Mouse (Mus musculus) ES-Bruce4 (cell line): ENCODE results near the gene Neo1. TPM values are rescaled to one million over a fixed set of nuclear protein-coding genes. Genes with fewer than 3 reads are reported as not detected.
A peak's percentile ranks its signal among the peaks of the same experiment; 100 is the strongest.
"Not testable (repeated sequence)": the region's sequence is repeated elsewhere in the genome, so short reads cannot be mapped to it uniquely, and the experiment has no call there.

Source experiments
- H3K27ac ChIP-seq: 2 replicates; pipeline ENCODE4 v1.5.1; 2012; ENCODE audit warnings: low read length, inconsistent platforms; ENCODE audit not compliant: insufficient read depth
- H3K27me3 ChIP-seq: 2 replicates; pipeline ENCODE4 v1.6.1; 2012; ENCODE audit warnings: mild to moderate bottlenecking, low read length, inconsistent platforms; ENCODE audit not compliant: control insufficient read depth, poor library complexity, insufficient read depth, severe bottlenecking
- H3K36me3 ChIP-seq: 2 replicates; pipeline ENCODE4 v1.6.1; 2012; ENCODE audit warnings: inconsistent platforms, mild to moderate bottlenecking, low read length, moderate library complexity; ENCODE audit not compliant: control insufficient read depth, poor library complexity, insufficient read depth, severe bottlenecking
- H3K4me1 ChIP-seq: one replicate; pipeline ENCODE4 v1.8.1; 2011; ENCODE audit warnings: low read length; ENCODE audit not compliant: control insufficient read depth, insufficient read depth
- H3K4me3 ChIP-seq: 2 replicates; pipeline ENCODE4 v1.5.1; 2011; ENCODE audit warnings: low read depth, mild to moderate bottlenecking, low read length
- H3K9ac ChIP-seq: 2 replicates; pipeline ENCODE4 v1.6.1; 2012; ENCODE audit warnings: low read depth, mild to moderate bottlenecking, inconsistent platforms; ENCODE audit not compliant: poor library complexity, severe bottlenecking
- H3K9me3 ChIP-seq: replicated peaks from 2 replicates; pipeline ENCODE4 v1.6.1; 2012; ENCODE audit warnings: mild to moderate bottlenecking, low read length, inconsistent platforms; ENCODE audit not compliant: control insufficient read depth, poor library complexity, insufficient read depth, severe bottlenecking
- CTCF ChIP-seq: IDR thresholded peaks from one replicate; pipeline ENCODE4 v1.8.1; 2011; ENCODE audit warnings: low read depth, low read length
- EP300 ChIP-seq: IDR thresholded peaks from 2 replicates; pipeline ENCODE4 v1.6.1; 2011; ENCODE audit warnings: low read depth, low read length; ENCODE audit not compliant: insufficient read depth
- POLR2A ChIP-seq: IDR thresholded peaks from one replicate; pipeline ENCODE4 v1.8.1; 2011; ENCODE audit warnings: low read length; ENCODE audit not compliant: insufficient read depth
- polyA plus RNA-seq: library from polyadenylated mRNA; stranded (reverse); fragments of >200 nt; gene quantifications from 2 replicates; pipeline ENCODE4 v1.2.4, GENCODE M21; 2011; ENCODE audit warnings: low read depth; ENCODE audit not compliant: missing spikeins, insufficient read depth, insufficient read length

Neo1 gene
- polyA plus RNA-seq, 1 experiment, result 28.1 TPM

DNA sequence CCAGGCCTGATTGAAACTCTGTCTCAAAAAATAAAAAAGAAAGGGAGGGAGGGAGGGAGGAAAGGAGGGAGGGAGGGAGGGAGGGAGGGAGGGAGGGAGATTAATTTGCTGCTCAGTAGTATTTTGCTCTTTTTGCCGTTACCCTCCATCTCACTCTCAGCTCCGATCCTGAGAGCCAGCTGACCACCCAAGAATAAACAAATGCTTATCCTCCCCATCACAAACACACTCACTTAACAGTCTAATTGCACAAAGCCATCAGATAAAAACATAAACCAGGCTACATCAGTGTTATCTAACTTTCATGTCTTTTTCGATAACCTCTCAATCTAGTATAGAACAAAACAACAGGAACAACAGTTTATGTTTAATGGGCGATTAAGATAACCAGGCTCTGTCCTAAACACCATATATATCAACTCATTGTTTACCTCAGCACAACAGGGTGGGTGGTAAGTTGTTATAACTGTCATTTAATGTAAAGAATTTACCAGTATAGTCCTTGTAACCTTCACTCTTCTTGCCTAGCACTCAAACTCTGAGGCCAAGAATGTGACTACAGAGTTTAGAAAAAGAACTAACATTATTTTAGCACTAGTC, 11.9 kb downstream of the Neo1 start:
- no peak overlapping the region for H3K9ac ChIP-seq
- no peaks in the 10 kb centered on the region for H3K4me1 ChIP-seq
- no peaks in the 10 kb centered on the region for H3K36me3 ChIP-seq
- H3K4me3 ChIP-seq, result no peak overlapping the region
- H3K27me3 ChIP-seq, result no peaks in the 10 kb centered on the region
- no peaks in the 10 kb centered on the region for H3K9me3 ChIP-seq
- H3K27ac ChIP-seq, result no peak overlapping the region
- no peak for TF ChIP-seq EP300
- no peak for TF ChIP-seq POLR2A
- no peak for TF ChIP-seq CTCF

DNA sequence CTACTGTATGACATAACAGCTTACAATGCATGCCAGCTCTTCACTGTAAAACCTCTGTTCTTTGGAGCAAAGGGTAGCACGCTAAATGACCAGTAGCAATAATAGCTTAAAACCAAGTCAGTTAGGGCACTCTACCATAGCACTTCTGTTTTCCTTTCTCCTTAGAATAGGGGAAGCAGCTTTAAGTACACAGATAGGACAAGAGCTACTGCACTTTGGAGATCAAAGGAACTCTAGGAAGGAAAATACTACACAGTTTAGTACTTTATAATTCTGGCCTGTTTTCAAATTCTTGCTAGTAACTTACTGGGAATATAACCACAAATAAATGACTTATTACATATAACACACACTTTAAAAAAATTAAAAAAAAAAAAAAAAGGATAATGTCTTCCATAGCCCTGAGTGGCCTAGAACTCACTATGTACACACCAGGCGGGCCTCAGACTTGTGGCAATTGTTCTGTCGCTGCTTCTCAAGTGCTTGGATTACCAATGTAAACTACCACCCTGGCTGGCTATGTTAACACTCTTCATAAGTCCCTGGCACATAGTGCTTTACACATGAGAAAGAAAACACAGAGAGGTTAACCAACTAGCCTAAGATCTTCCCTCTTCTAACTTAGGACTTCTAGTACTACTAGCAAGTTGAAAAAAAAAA, 20.1 kb downstream of the Neo1 start:
- no peak for TF ChIP-seq POLR2A
- no peak for TF ChIP-seq CTCF
- no peak for TF ChIP-seq EP300
- no peaks in the 10 kb centered on the region for H3K9me3 ChIP-seq

GRCm38 (mm10) chr9:59013365-59013764, 22.9 kb downstream of the Neo1 start:
- no peak overlapping the region for H3K27ac ChIP-seq
- no peak overlapping the region for H3K9ac ChIP-seq
- no peaks in the 10 kb centered on the region for H3K9me3 ChIP-seq
- TF ChIP-seq EP300 (no peak), POLR2A (no peak), CTCF (no peak)
- no peaks in the 10 kb centered on the region for H3K27me3 ChIP-seq
- H3K4me1 ChIP-seq, result peaks cover 2% of the 10 kb centered on the region
- H3K36me3 ChIP-seq, result no peaks in the 10 kb centered on the region
- no peak overlapping the region for H3K4me3 ChIP-seq

More for the DNA sequence above, 20.1 kb downstream of the Neo1 start:
- H3K36me3 ChIP-seq, result no peaks in the 10 kb centered on the region
- no peak overlapping the region for H3K4me3 ChIP-seq
- no peaks in the 10 kb centered on the region for H3K27me3 ChIP-seq
- H3K27ac ChIP-seq, result no peak overlapping the region
- peaks cover 2% of the 10 kb centered on the region for H3K4me1 ChIP-seq
- H3K9ac ChIP-seq, result no peak overlapping the region

DNA sequence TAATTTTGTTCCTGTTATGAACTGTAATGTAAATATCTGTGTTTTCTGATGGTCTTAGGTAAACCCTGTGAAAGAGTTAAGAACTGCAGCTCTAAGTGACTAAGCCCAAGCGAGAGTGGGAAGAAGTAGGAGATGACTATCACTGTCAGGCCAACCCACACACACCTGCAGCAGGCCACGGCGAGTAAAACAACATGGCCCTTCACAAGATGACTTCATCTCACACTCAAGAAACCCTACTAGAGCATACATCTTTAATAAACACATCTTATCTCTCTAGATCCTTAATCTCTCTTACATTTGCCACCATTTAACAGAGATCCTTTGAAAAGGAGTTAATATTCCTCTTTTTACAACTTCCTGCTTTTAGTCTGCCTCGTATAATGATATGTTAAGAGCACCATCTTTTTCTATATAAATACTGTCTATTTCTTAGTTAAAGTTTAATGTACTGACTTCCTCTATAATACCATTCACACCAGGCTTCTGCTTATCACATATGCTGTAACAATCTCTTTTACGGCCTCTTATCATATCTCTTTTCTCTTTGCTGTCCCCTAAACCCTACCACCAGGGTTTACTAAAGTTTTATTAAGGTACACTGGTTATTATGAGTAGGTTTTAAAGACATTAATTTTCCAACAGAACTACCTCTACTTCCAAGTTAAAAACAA, 46.8 kb downstream of the Neo1 start:
- H3K4me3 ChIP-seq, result no peak overlapping the region
- no peak overlapping the region for H3K9ac ChIP-seq
- H3K4me1 ChIP-seq, result no peaks in the 10 kb centered on the region
- no peak for TF ChIP-seq EP300
- no peak for TF ChIP-seq CTCF
- TF ChIP-seq POLR2A, result no peak
- H3K9me3 ChIP-seq, result no peaks in the 10 kb centered on the region
- H3K27ac ChIP-seq, result no peak overlapping the region
- no peaks in the 10 kb centered on the region for H3K27me3 ChIP-seq
- no peaks in the 10 kb centered on the region; the same call in 1 of the 2 replicates for H3K36me3 ChIP-seq

DNA sequence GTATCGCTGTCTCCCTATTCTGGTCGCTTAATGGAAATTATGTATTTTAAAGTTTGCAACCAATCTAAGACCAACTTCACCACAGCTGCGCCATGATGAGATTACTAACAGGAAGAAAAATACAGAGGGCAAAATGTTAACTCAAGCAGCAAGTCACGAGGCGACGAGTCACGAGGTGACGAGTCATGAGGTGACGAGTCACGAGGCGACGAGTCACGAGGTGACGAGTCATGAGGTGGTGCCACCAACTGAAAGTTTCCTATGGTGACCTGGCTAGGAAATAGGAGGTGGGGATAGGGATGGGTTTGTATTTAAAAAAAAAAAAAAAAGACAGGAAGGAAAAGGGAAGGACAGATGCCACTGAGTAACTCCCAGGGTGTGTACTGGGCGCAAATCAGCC, 57.2 kb downstream of the Neo1 start:
- no peak overlapping the region for H3K4me3 ChIP-seq
- no peaks in the 10 kb centered on the region for H3K9me3 ChIP-seq
- H3K27me3 ChIP-seq, result no peaks in the 10 kb centered on the region
- TF ChIP-seq POLR2A, result no peak
- TF ChIP-seq EP300, result peak; percentile 97
- no peak for TF ChIP-seq CTCF
- H3K36me3 ChIP-seq, result no peaks in the 10 kb centered on the region; the same call in 1 of the 2 replicates
- H3K4me1 ChIP-seq, result peaks cover 2% of the 10 kb centered on the region
- no peak overlapping the region for H3K9ac ChIP-seq
- no peak overlapping the region for H3K27ac ChIP-seq

GRCm38 (mm10) chr9:58971154-58971553, 65.1 kb downstream of the Neo1 start:
- not testable (repeated sequence) for H3K27ac ChIP-seq

More at GRCm38 (mm10) chr9:58971154-58971553, 65.1 kb downstream of the Neo1 start:
- not testable (repeated sequence) for H3K4me3 ChIP-seq, H3K27me3 ChIP-seq, H3K36me3 ChIP-seq, H3K4me1 ChIP-seq, H3K9me3 ChIP-seq, H3K9ac ChIP-seq
